Mouse (Mus musculus) CD4-positive, CD25-positive, alpha-beta regulatory T cell, adult 4 months (primary cell): ENCODE results near the gene Hebp1. TPM values are rescaled to one million over a fixed set of nuclear protein-coding genes. Genes with fewer than 3 reads are reported as not detected.

Experiments
- ATAC-seq: one replicate; pipeline ENCODE4 v1.8.0; 2017
- polyA plus RNA-seq, 2 experiments: library from polyadenylated mRNA; unstranded; fragments of 100-300 nt; shearing (Covaris generic); gene quantifications; one replicate each; pipeline ENCODE4 v1.2.1; 2017

The Hebp1 gene
- polyA plus RNA-seq, 2 experiments from 2014 or later = 1.0 TPM; not detected in 1

GRCm38 (mm10) chr6:135107014-135107413 is 90.8 kb downstream of the Hebp1 start:
- no peak for ATAC-seq

GRCm38 (mm10) chr6:135102736-135103303 is 95.0 kb downstream of the Hebp1 start:
- ATAC-seq = no peak

DNA sequence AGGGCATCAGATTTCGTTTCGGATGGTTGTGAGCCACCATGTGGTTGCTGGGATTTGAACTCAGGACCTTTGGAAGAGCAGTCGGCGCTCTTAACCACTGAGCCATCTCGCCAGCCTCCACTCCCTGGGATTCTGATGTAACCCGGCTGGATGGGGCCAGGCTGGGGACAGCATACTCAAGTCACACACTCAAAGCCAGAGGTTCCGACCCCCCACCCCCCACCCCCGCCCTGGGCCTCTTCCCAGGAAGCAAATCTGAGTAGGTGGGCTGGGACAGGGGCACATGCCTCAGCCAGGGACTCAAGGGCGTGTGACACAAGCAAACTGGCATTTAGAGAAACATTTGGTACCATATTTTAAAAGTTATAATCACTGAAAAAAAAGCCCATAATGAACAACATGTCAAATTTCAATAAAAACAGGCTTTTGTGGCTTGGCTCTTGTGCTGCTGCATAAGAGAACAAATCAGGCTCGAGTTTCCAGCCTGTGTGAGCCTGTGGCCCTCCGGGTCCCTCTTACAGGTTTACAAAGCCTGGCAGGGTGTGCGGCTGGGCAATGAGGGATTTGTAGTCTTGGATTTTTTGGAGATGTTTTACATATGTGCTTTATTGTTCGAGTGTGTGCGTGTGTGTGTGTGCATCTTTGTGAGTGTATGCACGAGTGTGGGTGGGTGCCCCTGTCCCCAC is 96.9 kb downstream of the Hebp1 start:
- ATAC-seq = no peak

GRCm38 (mm10) chr6:135092798-135093470 is 104.9 kb downstream of the Hebp1 start:
- no peak for ATAC-seq

- ATAC-seq = no peak
Observed at GRCm38 (mm10) chr6:135090661-135091060, 107.2 kb downstream of the Hebp1 start.

DNA sequence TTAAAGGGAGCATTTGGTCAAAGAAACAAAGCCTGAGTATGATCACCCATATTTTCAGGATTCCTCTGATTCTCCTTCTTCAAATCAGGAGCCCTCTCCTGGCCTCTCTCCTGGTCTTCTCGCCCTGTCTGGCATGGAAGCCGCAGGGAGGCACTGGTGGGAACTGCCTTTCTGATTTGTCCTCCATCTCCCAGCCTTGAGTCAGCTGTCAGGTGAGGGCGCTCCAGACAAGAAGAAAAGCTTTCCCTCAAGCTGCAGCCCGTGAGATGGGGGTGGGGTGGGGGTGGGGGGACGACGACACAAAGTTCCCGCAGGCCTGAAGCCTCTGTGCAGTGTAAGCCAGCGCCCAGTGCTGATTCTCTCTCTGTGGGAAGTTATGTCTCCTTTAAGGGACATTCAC is 108.0 kb downstream of the Hebp1 start:
- ATAC-seq = no peak

- peak; percentile 75 for ATAC-seq
Observed at GRCm38 (mm10) chr6:135087721-135088451, 109.9 kb downstream of the Hebp1 start.

Other genes starting within 250 kb of the Hebp1 start
- gene Apold1, start 216.3 kb downstream of the Hebp1 start, polyA plus RNA-seq = under 1 TPM; 0.16 to 0.32 TPM
- 100 to 1,000 TPM; 167 to 189 TPM for gene Ddx47, start 186.4 kb downstream of the Hebp1 start, polyA plus RNA-seq
- under 1 TPM; 0.55 to 0.67 TPM for gene Gprc5a, start 132.4 kb downstream of the Hebp1 start, polyA plus RNA-seq
- not detected for gene Gprc5d, start 79.7 kb downstream of the Hebp1 start, polyA plus RNA-seq
- gene Fam234b, start within 50 bp of the Hebp1 start, polyA plus RNA-seq = 10 to 100 TPM; 18.0 to 23.1 TPM
- not detected for gene Gsg1, start 56.3 kb upstream of the Hebp1 start, polyA plus RNA-seq
- gene Pbp2, start 112.4 kb upstream of the Hebp1 start, polyA plus RNA-seq = not detected
- under 1 TPM; 0.71 to 0.95 TPM for gene Emp1, start 164.5 kb upstream of the Hebp1 start, polyA plus RNA-seq